Mouse (Mus musculus) cortical plate, adult 2 months (tissue): ENCODE data around the gene Xylt1. TPM values are rescaled to one million over a fixed set of nuclear protein-coding genes. Genes with fewer than 3 reads are reported as not detected.

Experiments used
- H3K27ac ChIP-seq: fragments of 200-500 bp; 2 replicates; pipeline ENCODE4 v1.5.1; 2012; ENCODE audit warnings: low read length, control low read depth, inconsistent platforms; ENCODE audit not compliant: insufficient read depth
- H3K4me1 ChIP-seq: fragments of 200-500 bp; 2 replicates; pipeline ENCODE4 v1.6.1; 2011; ENCODE audit warnings: low read length; ENCODE audit not compliant: control insufficient read depth, insufficient read depth
- H3K4me3 ChIP-seq: fragments of 200-500 bp; 2 replicates; pipeline ENCODE4 v1.5.1; 2011; ENCODE audit warnings: mild to moderate bottlenecking, low read length, control low read depth; ENCODE audit not compliant: insufficient read depth
- CTCF ChIP-seq: fragments of 200-500 bp; IDR thresholded peaks from 2 replicates; pipeline ENCODE4 v1.5.1; 2011; ENCODE audit warnings: mild to moderate bottlenecking, control low read depth, low read length; ENCODE audit not compliant: insufficient read depth; ENCODE audit errors: extremely low read depth
- POLR2A ChIP-seq: fragments of 200-500 bp; IDR thresholded peaks from 2 replicates; pipeline ENCODE4 v1.6.1; 2011; ENCODE audit warnings: mild to moderate bottlenecking, low read length, control low read depth; ENCODE audit not compliant: insufficient read depth; ENCODE audit errors: extremely low read depth
- polyA plus RNA-seq: library from polyadenylated mRNA; depleted of rRNA; stranded (reverse); fragments of >200 nt; gene quantifications from 2 replicates; pipeline ENCODE4 v1.2.3, GENCODE M21; 2012; rRNA removed

The Xylt1 gene
- polyA plus RNA-seq: 18.2 and 18.4 TPM in 2 replicates

GRCm38 (mm10) chr7:117380418-117381187 is at the start of gene Xylt1:
TSS of gene Xylt1 (plus strand) at chr7:117380979.
- peak within 1 kb of the TSS; percentile 91 for H3K27ac ChIP-seq

GRCm38 (mm10) chr7:117333936-117334335 is 46.8 kb upstream of the Xylt1 start:
- Histone ChIP-seq H3K4me1 (no peaks in the 10 kb centered on the region), H3K4me3 (no peak overlapping the region), H3K27ac (no peak overlapping the region)
- TF ChIP-seq POLR2A: no peak
- no peak for TF ChIP-seq CTCF

More at GRCm38 (mm10) chr7:117380418-117381187, at the start of gene Xylt1:
- H3K4me3 ChIP-seq: peak within 1 kb of the TSS; percentile 90
- no peaks in the 10 kb centered on the region; the same call in 1 of the 2 replicates for H3K4me1 ChIP-seq
- TF ChIP-seq POLR2A (peak; percentile 47; the same call in 1 of the 2 replicates), CTCF (no peak)

- no peak overlapping the region for H3K4me3 ChIP-seq
- H3K27ac ChIP-seq: no peak overlapping the region
- H3K4me1 ChIP-seq: peaks cover 3% of the 10 kb centered on the region
- TF ChIP-seq POLR2A: no peak
- TF ChIP-seq CTCF: no peak
Measured at GRCm38 (mm10) chr7:117356316-117356715, 24.5 kb upstream of the Xylt1 start.

- Histone ChIP-seq H3K4me3 (no peak overlapping the region), H3K4me1 (peaks cover 3% of the 10 kb centered on the region), H3K27ac (0 out of 2 replicates have a peak overlapping the region, but pooled peaks have one; percentile 79)
- TF ChIP-seq POLR2A (no peak), CTCF (no peak)
Measured at GRCm38 (mm10) chr7:117357425-117358194, 23.2 kb upstream of the Xylt1 start.

GRCm38 (mm10) chr7:117361281-117361680 is 19.5 kb upstream of the Xylt1 start:
- TF ChIP-seq CTCF (no peak), POLR2A (no peak)
- Histone ChIP-seq H3K4me1 (peaks cover 3% of the 10 kb centered on the region), H3K4me3 (no peak overlapping the region), H3K27ac (no peak overlapping the region)

GRCm38 (mm10) chr7:117362493-117362892 is 18.3 kb upstream of the Xylt1 start:
- Histone ChIP-seq H3K4me1 (peaks cover 3% of the 10 kb centered on the region; the same call in 1 of the 2 replicates), H3K27ac (no peak overlapping the region), H3K4me3 (no peak overlapping the region)
- TF ChIP-seq POLR2A (no peak), CTCF (no peak)

- no peak overlapping the region for H3K27ac ChIP-seq
- TF ChIP-seq POLR2A: no peak
- TF ChIP-seq CTCF: no peak
- H3K4me1 ChIP-seq: no peaks in the 10 kb centered on the region
- H3K4me3 ChIP-seq: no peak overlapping the region
Measured at GRCm38 (mm10) chr7:117368647-117369289, 12.0 kb upstream of the Xylt1 start.

- TF ChIP-seq CTCF: no peak
- TF ChIP-seq POLR2A: no peak
- Histone ChIP-seq H3K27ac (no peak overlapping the region), H3K4me1 (no peaks in the 10 kb centered on the region), H3K4me3 (no peak overlapping the region)
Measured at GRCm38 (mm10) chr7:117369290-117369941, 11.4 kb upstream of the Xylt1 start.

GRCm38 (mm10) chr7:117375886-117376309 is 4.9 kb upstream of the Xylt1 start:
- H3K27ac ChIP-seq: no peak overlapping the region
- no peak overlapping the region for H3K4me3 ChIP-seq
- TF ChIP-seq POLR2A (no peak), CTCF (peak; percentile 86)
- H3K4me1 ChIP-seq: no peaks in the 10 kb centered on the region; the same call in 1 of the 2 replicates
